Mouse (Mus musculus) cortical plate, adult 2 months (tissue): ENCODE results near the gene Fbxl22.

ENCODE experiments used
- CTCF ChIP-seq: fragments of 200-500 bp; IDR thresholded peaks from 2 replicates; pipeline ENCODE4 v1.5.1; 2011; ENCODE audit warnings: mild to moderate bottlenecking, control low read depth, low read length; ENCODE audit not compliant: insufficient read depth; ENCODE audit errors: extremely low read depth
- POLR2A ChIP-seq: fragments of 200-500 bp; IDR thresholded peaks from 2 replicates; pipeline ENCODE4 v1.6.1; 2011; ENCODE audit warnings: mild to moderate bottlenecking, low read length, control low read depth; ENCODE audit not compliant: insufficient read depth; ENCODE audit errors: extremely low read depth

DNA sequence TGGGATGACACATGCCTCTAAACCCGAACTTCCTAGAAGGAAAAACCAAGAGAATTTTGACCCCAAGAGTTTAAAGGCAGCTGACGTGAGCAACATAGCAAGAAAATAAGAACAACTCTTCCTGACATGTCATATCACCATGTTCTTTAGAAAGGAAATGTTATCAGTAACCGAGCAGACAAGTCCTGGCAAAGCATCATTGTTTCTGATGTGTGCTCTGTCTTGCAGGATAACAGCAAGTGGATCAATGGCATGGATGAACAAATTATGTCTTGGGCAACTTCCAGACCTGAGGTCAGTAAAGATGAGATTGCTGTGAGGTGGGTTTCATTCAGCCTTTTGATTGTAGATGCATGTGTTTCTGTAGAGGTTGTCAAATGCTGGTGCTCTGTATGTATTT, 31.0 kb downstream of the Fbxl22 start:
- no peak for TF ChIP-seq POLR2A
- TF ChIP-seq CTCF: no peak
